In genomic region chr5:99598470-99599110, GRCm38 (mm10) we compare ENCODE assay signal across 10 mouse cellular contexts.
DNase-seq lines count a peak whose midpoint lies in the region; ATAC-seq and TF ChIP-seq lines count a peak whose summit lies in the region.
"Had no signal": no experiment of that assay in that cellular context is flagged by ENCODE, and none has a peak within 500 bp of the region (broad histone marks: within the 10 kb centered on the region; RNA-seq: fewer than 3 reads in every experiment).

No protein-coding gene starts in this region.

- H3K4me3 ChIP-seq in kidney, embryonic 16.5 days (ENCODE audit: low read length) = no peak overlapping the region
- no peak overlapping the region for H3K4me3 ChIP-seq in hindbrain, postnatal 0 days (ENCODE audit: low read length)
- no peak overlapping the region for H3K4me3 ChIP-seq in thymus, adult 2 months (ENCODE audit: control insufficient read depth, insufficient read depth, low read length)

- H3K4me1 ChIP-seq in kidney, embryonic 16.5 days (ENCODE audit: insufficient read depth, low read length) = peaks cover 35% of the 10 kb centered on the region
- H3K4me1 ChIP-seq in hindbrain, postnatal 0 days (ENCODE audit: insufficient read depth, low read length) = peaks cover 17% of the 10 kb centered on the region; the same call in 1 of the 2 replicates
- H3K4me1 ChIP-seq in thymus, adult 2 months (replicated peaks; ENCODE audit: control insufficient read depth, insufficient read depth, low read length) = no peaks in the 10 kb centered on the region

- TF ChIP-seq CTCF in hindbrain, postnatal 0 days (IDR thresholded peaks at IDR 0.05; ENCODE audit: low read depth) = peak; percentile 36; the same call in 1 of the 2 replicates
- no peak for TF ChIP-seq CTCF in thymus, adult 2 months (IDR thresholded peaks at IDR 0.05; ENCODE audit: borderline replicate concordance, control insufficient read depth, extremely low read depth, insufficient read depth, low read length, poor library complexity)

- no peak overlapping the region for H3K9ac ChIP-seq in kidney, embryonic 16.5 days (replicated peaks; ENCODE audit: low read length)
- H3K9ac ChIP-seq in hindbrain, postnatal 0 days (replicated peaks; ENCODE audit: low read length) = no peak overlapping the region

- DNase-seq in kidney, postnatal 10 days = no peak
- peak; percentile 26 for DNase-seq in testis, postnatal 10 days (ENCODE audit: low spot score)
- no peak for DNase-seq in testis, postnatal 14 days (ENCODE audit: low spot score)
- DNase-seq in hindbrain, postnatal 0 days (ENCODE audit: low spot score) = peak; percentile 74
- DNase-seq in adrenal gland, postnatal 36 days = no peak
- DNase-seq in thymus, adult 2 months = no peak
- DNase-seq in thymus, postnatal 4 days = no peak
- DNase-seq: right cerebral cortex, adult 18-20 months had no signal

- H3K9me3 ChIP-seq in kidney, embryonic 16.5 days (ENCODE audit: low read length) = no peaks in the 10 kb centered on the region; the same call in 1 of the 2 replicates
- no peaks in the 10 kb centered on the region for H3K9me3 ChIP-seq in hindbrain, postnatal 0 days (ENCODE audit: low read length)

- ATAC-seq in kidney, embryonic 16.5 days (ENCODE audit: low FRiP score, low TSS enrichment) = peak; percentile 62; the same call in 1 of the 2 replicates
- peak; percentile 92 for ATAC-seq in hindbrain, postnatal 0 days
- ATAC-seq: inflammation-experienced regulatory T-cells, adult 6 months had no signal

- TF ChIP-seq POLR2A in thymus, adult 2 months (IDR thresholded peaks at IDR 0.05; ENCODE audit: control insufficient read depth, extremely low read depth, insufficient read depth, low read length, poor library complexity) = no peak

- H3K27ac ChIP-seq in kidney, embryonic 16.5 days (ENCODE audit: low read length) = no peak overlapping the region
- H3K27ac ChIP-seq in hindbrain, postnatal 0 days = peak overlapping the region; percentile 76
- H3K27ac ChIP-seq in thymus, adult 2 months (ENCODE audit: control insufficient read depth, insufficient read depth, low read length) = no peak overlapping the region

- H3K27me3 ChIP-seq in kidney, embryonic 16.5 days (ENCODE audit: insufficient read depth, low read length) = no peaks in the 10 kb centered on the region
- H3K27me3 ChIP-seq in hindbrain, postnatal 0 days (ENCODE audit: insufficient read depth, low read length) = no peaks in the 10 kb centered on the region
- no peaks in the 10 kb centered on the region for H3K27me3 ChIP-seq in thymus, adult 2 months (ENCODE audit: control insufficient read depth, insufficient read depth, low read length)

- peak overlapping the region; percentile 31 for H3K4me2 ChIP-seq in kidney, embryonic 16.5 days (replicated peaks; ENCODE audit: low read depth, low read length)
- H3K4me2 ChIP-seq in hindbrain, postnatal 0 days (ENCODE audit: low read depth, low read length) = no peak overlapping the region

- WGBS in kidney, embryonic 16.5 days = 31% methylated on average over 10 of the region's 10 CpGs
- WGBS in hindbrain, postnatal 0 days = 47% methylated on average over 10 of the region's 10 CpGs
- WGBS in thymus, adult 2 months = 90% methylated on average over 10 of the region's 10 CpGs

- no peaks in the 10 kb centered on the region for H3K36me3 ChIP-seq in kidney, embryonic 16.5 days (ENCODE audit: insufficient read depth, low read length)
- no peaks in the 10 kb centered on the region for H3K36me3 ChIP-seq in hindbrain, postnatal 0 days (ENCODE audit: insufficient read depth, low read length)
- no peaks in the 10 kb centered on the region for H3K36me3 ChIP-seq in thymus, adult 2 months (ENCODE audit: control insufficient read depth, insufficient read depth, low read length)

Comparison
In these comparisons a context has a peak if more than half of its experiments do, and no peak if none do; other contexts are left out.
1. DNase-seq: peak in testis, postnatal 10 days (single experiment) and hindbrain, postnatal 0 days (single experiment); none in kidney, postnatal 10 days (single experiment), testis, postnatal 14 days (single experiment), adrenal gland, postnatal 36 days (0 of 2), thymus, adult 2 months (single experiment) and thymus, postnatal 4 days (single experiment).